Mouse (Mus musculus): ENCODE data around the gene Eif2b4.

- TF ChIP-seq POLR2A (IDR thresholded peaks at IDR 0.05; ENCODE audit: borderline replicate concordance, insufficient read depth, low read length): no peak
- no peak for TF ChIP-seq CTCF (IDR thresholded peaks at IDR 0.05; ENCODE audit: borderline replicate concordance, insufficient read depth, low read depth, low read length)
These were observed 55.6 kb downstream of the Eif2b4 start for GRCm38 (mm10) chr5:31137658-31138057.

All from cerebellum, adult 2 months (tissue).